Mouse (Mus musculus) urinary bladder, postnatal 4 days (tissue): Measurements from ENCODE around the gene Tmem222.
A peak's percentile ranks its signal among the peaks of the same experiment; 100 is the strongest.

Experiments used
- DNase-seq, 2 experiments: peaks; one replicate each; pipeline ENCODE4 v3.0.0; 2021 to 2022; ENCODE audit warnings: low spot score in 2 of 2

The Tmem222 gene

GRCm38 (mm10) chr4:133277104-133278026, at the start of gene Tmem222:
Tmem222 (minus strand) TSS chr4:133277792.
- peak; percentile 90 to 95 for DNase-seq

- DNase-seq: no peak
Measured at GRCm38 (mm10) chr4:133319667-133320066, 42.1 kb upstream of the Tmem222 start.

GRCm38 (mm10) chr4:133315991-133316390, 38.4 kb upstream of the Tmem222 start:
- DNase-seq: no peak

GRCm38 (mm10) chr4:133314896-133315295, 37.3 kb upstream of the Tmem222 start:
- no peak for DNase-seq

- DNase-seq: peak; percentile 73 to 92
Measured at GRCm38 (mm10) chr4:133309948-133310347, 32.4 kb upstream of the Tmem222 start.

- no peak for DNase-seq
Measured at GRCm38 (mm10) chr4:133307331-133307730, 29.7 kb upstream of the Tmem222 start.

- no peak for DNase-seq
Measured at GRCm38 (mm10) chr4:133305825-133306224, 28.2 kb upstream of the Tmem222 start.

- no peak for DNase-seq
Measured at GRCm38 (mm10) chr4:133304770-133305169, 27.2 kb upstream of the Tmem222 start.

- DNase-seq: no peak
Measured at GRCm38 (mm10) chr4:133302668-133303067, 25.1 kb upstream of the Tmem222 start.

GRCm38 (mm10) chr4:133301802-133302201, 24.2 kb upstream of the Tmem222 start:
- DNase-seq: peak in 1 of 2 experiments; percentile 51

GRCm38 (mm10) chr4:133300421-133300820, 22.8 kb upstream of the Tmem222 start:
- no peak for DNase-seq

- no peak for DNase-seq
Measured at GRCm38 (mm10) chr4:133299701-133300100, 22.1 kb upstream of the Tmem222 start.

- DNase-seq: peak in 1 of 2 experiments; percentile 34
Measured at GRCm38 (mm10) chr4:133298516-133299365, 21.1 kb upstream of the Tmem222 start.

- peak; percentile 81 to 88 for DNase-seq
Measured at GRCm38 (mm10) chr4:133297801-133298238, 20.2 kb upstream of the Tmem222 start.

- no peak for DNase-seq
Measured at GRCm38 (mm10) chr4:133297360-133297759, 19.8 kb upstream of the Tmem222 start.

GRCm38 (mm10) chr4:133294084-133294483, 16.5 kb upstream of the Tmem222 start:
- DNase-seq: no peak

GRCm38 (mm10) chr4:133292901-133293843, 15.6 kb upstream of the Tmem222 start:
- DNase-seq: peak in 1 of 2 experiments; percentile 24

- DNase-seq: no peak
Measured at GRCm38 (mm10) chr4:133292405-133292804, 14.8 kb upstream of the Tmem222 start.

- DNase-seq: no peak
Measured at GRCm38 (mm10) chr4:133291255-133291654, 13.7 kb upstream of the Tmem222 start.

- DNase-seq: no peak
Measured at GRCm38 (mm10) chr4:133286476-133287077, 9.0 kb upstream of the Tmem222 start.

- DNase-seq: no peak
Measured at GRCm38 (mm10) chr4:133285950-133286349, 8.4 kb upstream of the Tmem222 start.
